Mouse (Mus musculus) activated CD4-positive, CD25-positive, alpha-beta regulatory T cell, adult 4 months (primary cell): ENCODE measurements at regions not wholly inside any gene's neighbourhood (a gene's known extent, or its start where the extent isn't known, plus 50 kb on each side); places are given as distances from the start of the nearest gene placed in this dataset.
"Not testable (repeated sequence)": the region's sequence is repeated elsewhere in the genome, so short reads cannot be mapped to it uniquely, and the experiment has no call there.

ENCODE experiments used
- ATAC-seq: one replicate; pipeline ENCODE4 v1.8.0; 2017

GRCm38 (mm10) chr12:113423736-113424597, 65.3 kb upstream of the Adam6b start:
- no peak for ATAC-seq

GRCm38 (mm10) chr12:113424598-113425208, 64.6 kb upstream of the Adam6b start:
- not testable (repeated sequence) for ATAC-seq

- peak; percentile 50 for ATAC-seq
These were observed 63.9 kb upstream of the Adam6b start for GRCm38 (mm10) chr12:113425209-113426070.

GRCm38 (mm10) chr12:113426636-113427035, 62.7 kb upstream of the Adam6b start:
- no peak for ATAC-seq

- peak; percentile 61 for ATAC-seq
These were observed 62.0 kb upstream of the Adam6b start for GRCm38 (mm10) chr12:113427339-113427738.

- no peak for ATAC-seq
These were observed 60.9 kb upstream of the Adam6b start for GRCm38 (mm10) chr12:113428461-113428860.

- ATAC-seq: no peak
These were observed 60.4 kb upstream of the Adam6b start for GRCm38 (mm10) chr12:113428901-113429300.

- no peak for ATAC-seq
These were observed 59.0 kb upstream of the Adam6b start for GRCm38 (mm10) chr12:113430340-113430739.
